Mouse (Mus musculus): ENCODE data around the gene Mfsd4b5.

- TF ChIP-seq CTCF (IDR thresholded peaks at IDR 0.05; ENCODE audit: borderline replicate concordance, insufficient read depth, low read depth, low read length), result no peak
- TF ChIP-seq POLR2A (IDR thresholded peaks at IDR 0.05; ENCODE audit: borderline replicate concordance, insufficient read depth, low read length), result no peak
These were observed 18.9 kb downstream of the Mfsd4b5 start for GRCm38 (mm10) chr10:39967512-39967911.
